Mouse (Mus musculus): Measurements from ENCODE around the gene Aph1c.
"Not testable (repeated sequence)": the region's sequence is repeated elsewhere in the genome, so short reads cannot be mapped to it uniquely, and the experiment has no call there.

The Aph1c gene

DNA sequence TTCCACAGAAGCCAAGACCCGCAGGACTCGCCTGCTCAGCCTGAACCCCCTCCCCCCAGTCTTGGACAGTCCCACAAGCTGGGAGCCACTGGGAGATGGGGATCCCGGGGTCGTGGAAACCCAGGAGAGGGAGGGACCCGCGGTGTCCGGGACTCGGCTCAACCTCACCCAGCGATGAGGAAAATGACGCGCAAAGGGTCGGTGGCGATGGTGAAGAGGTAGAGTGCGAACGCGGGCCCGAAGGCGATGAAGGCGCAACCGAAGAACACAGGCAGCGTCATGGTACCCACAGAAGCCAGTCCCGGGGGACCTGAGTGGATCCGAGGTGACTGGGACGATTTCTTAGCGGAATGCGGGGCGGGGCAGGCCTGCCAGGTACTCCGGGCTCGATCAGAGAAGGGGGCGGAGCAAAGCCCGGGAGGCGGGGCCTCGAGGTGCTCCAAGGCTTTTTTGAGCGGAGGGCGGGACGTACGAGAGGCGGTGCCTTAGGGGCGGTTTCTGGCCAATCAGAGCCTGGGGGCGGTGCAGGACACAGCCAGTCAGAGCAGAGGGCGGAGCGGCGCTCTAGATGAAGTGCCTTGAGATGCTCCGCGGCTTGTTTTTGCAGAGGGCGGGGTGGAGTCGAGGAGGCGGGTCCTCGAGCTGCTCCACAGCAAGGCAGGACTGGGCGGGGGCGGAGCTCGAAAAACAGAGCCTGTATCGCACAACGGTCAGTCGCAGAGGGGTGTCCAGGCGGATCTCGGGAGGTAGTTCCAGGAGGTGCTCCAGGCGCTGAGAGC is at the start of gene Aph1c:
TSS of gene Aph1c (minus strand) at position 409 of the 779 bp plus-strand sequence.
- peak; percentile 95 for DNase-seq (ENCODE audit: low read depth, low spot score)

DNA sequence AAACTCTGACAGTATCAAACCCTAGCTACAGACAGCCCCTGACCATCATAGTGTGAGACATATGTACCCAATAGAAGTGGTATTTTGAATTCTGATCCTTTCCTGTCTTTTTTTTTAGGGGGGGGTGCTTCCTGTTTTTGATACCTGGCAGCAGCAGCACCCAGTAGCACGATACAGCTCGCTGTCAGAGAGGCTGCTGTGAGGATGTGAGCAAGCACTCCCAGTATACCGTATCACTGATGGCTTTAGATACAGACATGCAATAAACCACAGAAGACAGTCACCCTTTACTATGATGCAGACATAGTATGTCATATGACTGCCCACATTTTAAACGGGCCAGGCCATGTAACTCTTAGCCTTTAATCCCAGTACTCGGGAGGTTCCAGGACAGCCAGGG is 49.0 kb upstream of the Aph1c start:
- no peak for DNase-seq (ENCODE audit: low read depth, low spot score)

DNA sequence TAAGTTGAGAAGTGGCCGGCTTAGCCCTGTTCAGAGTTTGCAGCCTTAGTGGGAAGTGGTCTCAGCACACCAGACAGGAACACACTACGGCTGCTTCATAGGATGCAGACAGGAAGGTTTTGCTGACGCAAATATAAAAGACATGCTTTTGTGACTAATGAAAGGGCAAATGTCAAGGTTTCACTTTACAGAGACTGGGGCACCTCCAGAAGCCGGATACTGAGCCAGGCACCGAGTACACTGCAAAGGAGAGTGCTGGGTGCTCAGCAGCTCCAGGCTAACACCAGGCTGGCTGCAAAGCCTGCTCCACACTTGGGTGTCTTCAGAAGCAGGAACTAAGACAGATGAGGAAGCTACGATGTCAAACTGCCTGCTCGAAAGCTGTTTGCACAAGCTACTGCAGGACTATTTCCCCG is 47.9 kb upstream of the Aph1c start:
- DNase-seq (ENCODE audit: low read depth, low spot score): no peak

DNA sequence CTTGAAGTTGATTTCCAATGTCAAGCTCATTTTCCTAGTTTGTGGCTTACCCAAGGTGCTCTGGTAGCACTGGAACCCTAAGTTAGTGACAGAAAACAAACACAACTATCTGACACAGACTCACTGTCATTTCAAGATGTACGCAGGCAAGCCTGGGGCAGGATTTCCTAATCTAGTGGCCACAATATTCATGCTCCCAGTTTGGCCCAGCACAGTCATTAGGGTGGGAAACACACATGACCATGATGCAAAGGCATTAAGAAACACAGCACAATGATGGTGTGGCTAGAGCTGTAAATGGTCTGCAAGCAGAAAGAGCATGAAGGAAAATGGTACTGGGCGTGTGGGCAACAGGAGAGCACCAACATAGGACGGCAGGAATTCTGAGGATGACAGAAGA is 47.3 kb upstream of the Aph1c start:
- DNase-seq (ENCODE audit: low read depth, low spot score): no peak

DNA sequence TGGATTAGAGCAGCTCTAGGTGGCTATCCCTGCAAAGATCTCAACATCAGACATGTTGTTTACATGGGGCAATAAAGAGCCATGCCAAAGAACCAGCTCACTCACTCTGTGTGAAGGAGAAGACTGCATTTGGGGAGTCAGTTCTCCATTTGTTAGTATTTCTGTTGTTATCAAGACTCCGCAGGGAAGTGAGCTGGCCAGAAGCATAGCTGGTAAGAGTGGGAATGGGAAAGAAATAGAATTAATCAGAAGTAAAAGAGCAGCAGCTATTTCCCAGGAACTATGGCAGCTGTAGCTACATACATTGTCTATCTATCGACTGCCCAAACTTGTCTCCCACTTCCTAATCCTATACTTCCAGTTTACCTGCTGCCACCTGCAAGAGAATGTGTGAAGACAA is 46.2 kb upstream of the Aph1c start:
- no peak for DNase-seq (ENCODE audit: low read depth, low spot score)

DNA sequence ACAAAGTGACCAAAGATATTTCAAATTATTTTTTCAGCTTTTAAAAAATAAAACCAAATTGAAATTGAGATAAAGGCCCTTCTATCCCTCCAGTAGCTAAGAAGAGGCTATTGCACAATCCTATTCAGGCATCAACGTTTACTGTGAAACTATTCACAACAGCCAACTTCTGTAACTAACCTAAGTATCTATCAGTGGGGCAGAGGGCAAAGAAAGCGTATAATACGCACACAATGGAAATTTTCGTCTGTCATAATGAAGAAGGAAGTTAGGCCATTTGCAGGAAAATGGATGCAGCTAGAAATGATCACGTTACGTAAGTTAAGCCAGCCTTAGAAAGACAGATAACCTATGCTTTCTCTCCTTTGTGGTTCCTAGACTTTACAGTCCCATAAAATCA is 45.0 kb upstream of the Aph1c start:
- DNase-seq (ENCODE audit: low read depth, low spot score): no peak

DNA sequence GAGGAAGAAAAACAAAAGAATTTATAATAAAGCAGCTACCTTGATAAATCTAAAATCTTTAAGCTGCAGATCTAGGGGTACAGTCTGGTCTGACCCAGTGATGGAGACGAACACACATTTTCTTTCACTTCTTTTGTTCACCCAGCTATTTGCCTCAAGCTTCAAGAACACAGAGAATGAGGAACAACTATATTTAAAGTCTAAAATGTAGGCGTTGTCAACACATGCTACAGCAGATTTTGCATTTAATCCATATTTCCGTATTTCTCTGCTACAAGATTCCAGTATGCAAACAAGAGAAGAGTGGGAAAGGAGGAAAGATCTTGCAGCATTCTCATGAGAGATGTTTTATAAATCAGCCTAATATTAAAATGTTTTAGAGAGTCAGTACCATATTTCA is 44.4 kb upstream of the Aph1c start:
- no peak for DNase-seq (ENCODE audit: low read depth, low spot score)

DNA sequence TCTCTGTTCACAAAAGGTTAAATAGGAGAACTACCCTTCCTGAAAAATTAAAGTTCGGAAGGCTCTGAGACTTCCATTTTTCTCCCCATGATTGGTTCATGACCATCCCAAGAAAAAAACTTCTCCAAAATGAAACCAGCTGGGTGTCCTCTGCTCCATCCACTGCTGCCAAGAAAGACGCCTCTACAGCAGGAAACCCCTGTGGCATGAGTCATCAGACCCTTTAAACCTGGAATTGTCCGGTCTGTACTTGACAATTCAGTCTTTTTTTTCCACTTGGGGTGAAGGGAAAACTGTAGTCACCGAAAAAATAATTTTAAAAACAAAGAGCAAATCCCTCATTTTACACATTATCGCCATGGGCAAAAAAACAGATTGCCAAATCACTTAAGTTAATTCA is 42.1 kb upstream of the Aph1c start:
- no peak for DNase-seq (ENCODE audit: low read depth, low spot score)

DNA sequence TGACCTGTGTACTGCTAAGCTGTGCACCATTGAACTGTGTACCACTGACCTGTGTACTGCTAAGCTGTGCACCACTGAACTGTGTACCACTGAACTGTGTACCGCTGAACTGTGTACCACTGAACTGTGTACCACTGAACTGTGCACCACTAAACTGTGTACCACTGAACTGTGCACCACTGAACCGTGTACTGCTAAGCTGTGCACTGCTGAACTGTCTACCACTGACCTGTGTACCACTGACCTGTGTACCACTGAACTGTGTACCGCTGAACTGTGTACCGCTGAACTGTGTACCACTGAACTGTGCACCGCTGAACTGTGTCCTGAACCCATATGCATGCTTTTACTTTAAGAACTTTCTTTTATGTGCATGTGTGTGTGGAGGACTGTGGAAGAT is 39.8 kb upstream of the Aph1c start:
- DNase-seq (ENCODE audit: low read depth, low spot score): no peak

DNA sequence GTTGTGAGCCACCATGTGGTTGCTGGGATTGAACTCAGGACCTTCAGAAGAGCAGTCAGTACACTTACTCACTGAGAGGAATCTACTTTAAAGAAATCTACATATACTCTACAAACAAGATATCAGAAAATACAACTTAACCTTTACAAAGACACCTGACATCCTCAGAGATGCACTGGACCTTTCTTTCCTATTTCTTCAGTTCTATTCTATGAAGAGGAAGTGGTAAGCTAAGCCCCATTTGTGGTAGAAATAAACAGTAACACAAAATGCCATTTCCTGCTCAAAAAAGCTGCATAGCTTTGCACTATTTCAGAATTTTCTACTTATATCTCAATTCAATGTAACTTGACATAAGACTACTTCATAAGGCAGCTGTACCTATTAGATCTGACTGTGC is 39.0 kb upstream of the Aph1c start:
- no peak for DNase-seq (ENCODE audit: low read depth, low spot score)

DNA sequence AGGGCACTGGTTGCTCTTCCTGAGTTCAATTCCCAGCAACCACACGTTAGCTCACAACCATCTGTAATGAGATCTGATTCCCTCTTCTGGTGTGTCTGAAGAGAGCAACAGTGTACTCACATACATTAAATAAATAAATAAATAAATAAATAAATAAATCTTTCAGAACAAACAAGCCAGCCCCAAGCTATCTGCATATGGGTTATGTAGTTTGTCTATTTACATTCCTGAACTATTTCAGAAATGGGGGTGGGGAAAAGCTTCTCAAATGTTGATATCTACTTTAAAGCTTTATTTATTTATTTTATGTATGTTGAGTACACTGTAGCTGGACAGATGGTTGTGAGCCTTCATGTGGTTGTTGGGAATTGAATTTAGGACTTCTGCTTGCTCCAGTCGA is 38.5 kb upstream of the Aph1c start:
- not testable (repeated sequence) for DNase-seq (ENCODE audit: low read depth, low spot score)

DNA sequence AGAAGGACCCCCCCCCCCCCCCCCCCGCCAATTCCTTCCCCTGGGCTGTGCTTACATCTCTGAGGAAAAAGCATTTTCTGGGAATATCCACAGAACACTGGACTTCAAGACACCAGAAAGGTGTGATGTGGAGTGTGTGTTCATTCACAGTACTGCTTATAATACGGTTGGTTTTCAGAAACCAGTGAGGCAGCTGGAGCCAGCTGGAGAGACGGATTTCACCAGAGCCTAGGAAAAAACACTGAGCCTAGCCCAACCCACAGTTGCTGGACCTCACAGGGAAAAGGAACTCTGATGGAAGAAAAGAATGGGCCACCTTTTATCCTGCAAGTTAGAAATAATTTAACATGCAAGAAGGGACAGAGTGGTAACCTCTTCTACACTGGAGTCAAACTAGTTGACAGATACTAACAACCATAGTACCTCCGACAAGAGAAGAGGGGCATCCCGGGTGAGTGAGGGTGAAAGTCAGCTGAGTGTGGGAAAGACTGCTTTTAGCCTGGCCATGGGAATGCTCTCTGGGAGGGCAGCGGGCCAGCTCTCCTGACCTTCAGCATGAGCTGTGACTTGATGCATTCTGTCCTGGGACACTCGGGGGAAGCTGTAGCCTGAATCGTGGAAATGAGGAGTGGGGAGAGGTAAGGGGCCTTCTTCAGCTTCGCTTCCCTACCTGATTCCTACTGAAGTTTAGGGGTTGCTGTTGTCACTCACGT is 37.6 kb upstream of the Aph1c start:
- DNase-seq (ENCODE audit: low read depth, low spot score): no peak

DNA sequence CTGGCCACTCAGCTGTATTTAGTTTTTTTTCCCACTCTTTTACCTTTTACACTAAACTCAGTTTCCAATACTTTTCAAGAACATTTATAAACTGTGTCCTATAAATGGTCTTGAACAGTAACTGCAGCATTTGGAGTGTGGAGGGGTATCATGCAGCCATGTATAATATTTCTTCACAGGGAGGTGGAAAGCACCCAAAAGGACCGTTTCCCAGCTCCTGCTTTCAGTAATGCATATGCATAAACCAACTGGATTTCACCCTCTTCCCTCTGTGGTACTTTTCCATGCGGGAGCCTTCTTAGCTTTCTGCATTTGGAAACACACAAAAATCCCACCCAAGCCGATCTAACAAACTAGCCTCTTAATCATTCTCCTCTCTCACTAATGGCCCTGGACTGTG is 30.2 kb upstream of the Aph1c start:
- DNase-seq (ENCODE audit: low read depth, low spot score): no peak

DNA sequence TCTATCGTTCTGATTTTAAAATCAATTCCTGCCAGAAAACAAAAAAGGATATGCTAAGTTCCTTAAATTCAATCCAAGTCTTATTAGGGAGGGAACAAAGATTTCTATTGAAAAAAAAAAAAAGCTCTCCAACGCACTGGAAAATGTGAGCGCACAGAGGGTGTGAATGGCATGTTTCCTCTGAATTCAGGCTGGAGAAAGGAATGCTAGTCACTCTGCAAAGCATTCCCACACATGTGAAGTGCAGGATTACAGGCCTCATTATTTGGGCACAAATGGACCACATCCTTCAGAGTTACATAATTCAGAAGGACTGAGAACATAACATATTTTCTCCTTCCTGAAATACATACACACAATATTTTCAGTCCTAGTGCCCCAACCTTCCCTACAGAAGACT is 28.9 kb upstream of the Aph1c start:
- no peak for DNase-seq (ENCODE audit: low read depth, low spot score)

DNA sequence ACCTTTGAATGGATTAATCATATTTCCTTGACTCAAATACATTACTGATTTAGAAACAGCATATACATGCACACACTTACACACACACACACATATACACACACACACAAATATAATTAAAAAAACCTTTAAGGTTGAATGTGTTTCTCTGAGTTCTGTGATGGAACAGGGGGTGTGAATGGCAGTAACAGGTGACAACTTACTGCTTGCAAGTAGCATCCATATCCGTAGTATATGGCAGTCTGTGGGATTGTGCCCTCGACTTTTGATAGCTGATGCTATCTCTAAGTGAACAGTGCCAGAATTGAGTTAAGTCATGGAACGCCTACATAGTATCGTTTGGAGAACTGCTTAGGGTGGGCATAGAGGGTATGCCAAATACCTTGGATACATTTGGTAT is 27.7 kb upstream of the Aph1c start:
- DNase-seq (ENCODE audit: low read depth, low spot score): no peak

DNA sequence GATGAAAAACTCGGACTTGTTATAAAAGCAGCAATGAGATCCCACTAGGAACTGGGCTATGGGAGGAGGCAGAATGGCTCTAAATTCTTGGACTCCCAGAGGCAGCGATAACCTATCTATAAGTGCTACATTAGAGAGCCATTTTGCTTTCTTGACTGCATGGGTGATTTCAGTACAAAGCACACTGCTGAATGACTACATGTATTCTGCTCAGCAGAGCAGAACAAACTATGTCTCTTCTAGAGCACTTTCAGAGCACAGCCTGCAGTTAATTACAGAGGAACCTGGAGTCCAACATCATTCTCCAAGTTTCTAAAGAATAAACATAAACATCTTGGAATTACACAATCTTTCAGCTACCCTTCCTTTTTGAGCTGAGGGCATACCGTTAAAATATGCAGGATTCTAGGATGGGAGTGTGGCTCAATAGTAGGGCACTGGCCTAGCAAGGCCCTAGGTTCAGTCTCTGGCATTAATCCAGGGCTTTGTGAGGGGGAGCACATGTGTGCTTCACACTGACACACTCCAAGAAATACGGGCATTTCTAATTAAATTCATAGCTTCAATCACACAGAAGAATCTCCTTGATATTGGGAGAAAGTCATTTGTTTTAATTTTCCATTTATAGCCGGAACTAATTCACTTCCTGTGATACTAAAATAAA is 26.7 kb upstream of the Aph1c start:
- no peak for DNase-seq (ENCODE audit: low read depth, low spot score)

DNA sequence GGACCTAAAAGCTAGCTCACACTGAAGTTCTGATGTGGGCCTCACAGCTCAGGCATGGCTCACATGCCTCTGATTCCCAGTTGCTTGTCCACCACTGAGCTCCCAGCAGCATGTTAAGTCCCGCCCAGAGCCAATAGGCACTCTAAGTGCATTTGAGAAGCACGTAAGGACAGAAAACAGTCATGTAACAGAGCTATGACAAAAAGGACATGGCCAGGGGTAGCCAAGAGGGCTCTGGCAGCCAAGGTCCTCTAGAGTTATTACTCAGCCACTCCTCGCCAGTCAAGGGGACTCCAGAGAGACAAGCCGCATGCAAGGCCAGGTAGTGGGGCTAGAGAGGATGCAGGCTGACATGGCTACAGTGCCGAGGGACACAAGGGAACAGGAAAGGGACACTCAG is 25.0 kb upstream of the Aph1c start:
- DNase-seq (ENCODE audit: low read depth, low spot score): no peak

DNA sequence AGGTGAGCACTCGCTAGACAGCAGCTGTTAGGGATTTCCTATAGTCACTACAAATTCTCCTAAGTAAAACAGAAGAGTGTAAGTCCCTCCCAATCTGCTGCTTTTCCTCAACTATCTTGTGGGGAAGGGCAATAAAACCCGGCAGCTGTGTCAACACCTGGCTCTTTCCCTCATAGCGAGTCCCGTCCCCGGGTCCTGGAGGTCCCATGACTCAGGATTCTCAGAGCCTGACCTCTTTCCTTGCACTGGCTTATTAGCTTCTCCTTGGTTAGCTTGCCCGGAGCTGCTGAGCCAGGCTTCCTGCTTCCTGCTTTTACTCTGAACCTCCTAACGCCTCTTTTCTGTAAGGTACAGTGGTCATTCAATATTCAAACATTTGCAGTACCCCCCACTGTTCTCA is 21.3 kb upstream of the Aph1c start:
- DNase-seq (ENCODE audit: low read depth, low spot score): no peak

DNA sequence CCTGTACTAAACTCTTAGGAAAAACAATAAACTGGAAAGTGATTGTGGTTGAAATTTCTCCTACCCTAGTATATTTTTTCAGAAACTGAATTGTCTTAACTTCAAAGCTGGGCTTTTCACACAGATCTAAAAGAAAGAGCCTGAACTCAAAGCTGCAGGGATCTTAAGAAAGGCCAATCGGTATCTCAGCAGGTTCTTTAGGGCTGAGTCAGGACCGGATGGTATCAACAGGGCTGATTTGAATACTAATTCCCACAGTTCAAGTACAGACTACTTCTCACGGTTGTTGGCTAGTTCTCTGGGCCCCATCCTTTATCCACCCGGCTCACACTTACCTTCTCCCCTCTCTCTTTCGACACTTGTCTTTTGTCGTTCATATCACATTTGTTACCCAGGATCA is 18.1 kb upstream of the Aph1c start:
- no peak for DNase-seq (ENCODE audit: low read depth, low spot score)

DNA sequence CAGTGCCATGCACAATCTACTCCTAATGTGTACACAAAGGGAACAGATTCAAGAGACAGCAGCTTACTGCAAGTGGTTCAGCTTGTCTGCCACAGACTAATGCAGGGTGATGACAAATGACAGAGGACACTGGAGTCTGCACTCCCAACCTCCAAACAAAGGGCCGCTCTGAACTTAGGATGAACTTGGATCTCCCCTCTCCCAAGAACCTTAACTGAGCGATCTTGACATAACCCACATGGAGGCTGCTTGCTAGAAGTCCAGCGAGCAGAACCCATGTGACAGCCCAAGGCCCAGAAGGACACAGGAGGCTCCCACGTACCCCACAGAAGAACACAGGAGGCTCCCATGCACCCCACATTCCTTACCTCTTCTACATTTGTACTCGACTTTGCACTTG is 16.4 kb upstream of the Aph1c start:
- DNase-seq (ENCODE audit: low read depth, low spot score): no peak

DNA sequence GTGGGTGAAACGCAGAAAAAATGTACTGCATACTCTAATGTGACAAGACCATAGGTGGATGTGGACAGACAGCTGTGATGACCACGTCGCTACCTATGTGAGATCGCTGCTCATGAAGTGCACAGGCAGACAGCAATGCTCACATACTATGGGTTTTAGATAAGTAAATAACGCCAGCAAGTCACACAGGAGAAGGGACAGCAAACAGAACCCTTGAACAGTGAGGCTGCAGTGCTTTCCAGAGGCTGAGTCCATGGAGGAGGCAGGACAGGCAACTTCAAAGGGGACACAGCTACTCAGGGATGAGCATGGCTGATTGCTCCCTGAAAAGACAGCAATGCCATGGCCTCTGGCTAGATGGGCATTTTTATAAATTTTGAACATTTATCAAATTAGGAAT is 12.3 kb upstream of the Aph1c start:
- no peak for DNase-seq (ENCODE audit: low read depth, low spot score)

DNA sequence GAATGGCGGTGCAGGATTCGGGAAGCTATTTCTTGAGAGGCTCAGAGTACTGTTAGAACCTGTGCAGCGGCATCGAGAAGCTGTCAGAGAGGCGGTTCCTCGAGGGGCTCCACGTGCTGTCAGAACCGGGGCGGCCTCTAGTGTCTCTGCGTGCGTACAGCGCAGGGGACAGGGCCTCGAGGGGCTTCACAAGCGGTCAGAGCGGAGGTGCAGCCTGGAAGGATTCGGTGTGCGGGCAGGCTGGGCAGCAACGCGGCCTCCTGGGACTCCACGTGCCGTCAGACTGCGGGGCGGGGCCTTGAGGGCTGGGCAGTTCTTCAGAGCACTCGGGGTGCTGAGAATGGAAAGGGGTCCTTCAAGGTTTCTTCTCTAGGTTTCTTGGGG is 563 bp upstream of the Aph1c start:
- DNase-seq (ENCODE audit: low read depth, low spot score): no peak

DNA sequence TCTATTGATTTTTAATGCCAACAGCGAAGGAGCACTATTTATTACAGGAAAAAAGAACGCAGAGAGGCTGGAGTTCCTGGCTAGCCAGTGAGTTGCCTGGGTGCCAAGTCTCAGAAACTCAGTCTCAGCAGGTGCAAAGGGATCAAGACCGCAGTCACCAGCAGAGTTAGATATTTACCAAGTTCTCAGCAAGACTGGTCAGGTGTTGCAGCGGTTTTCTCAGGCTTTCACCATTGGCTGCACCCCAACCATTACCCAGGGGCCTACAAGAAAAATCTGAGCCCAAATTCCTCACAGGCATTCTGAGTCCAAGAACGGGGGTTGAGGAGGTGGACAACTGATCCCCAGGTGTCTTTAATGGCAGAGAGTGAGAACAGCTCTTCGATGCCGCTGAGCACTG is 675 bp downstream of the Aph1c start:
- DNase-seq (ENCODE audit: low read depth, low spot score): no peak

Measured in WW6 (cell line).